Mouse (Mus musculus) Patski (cell line): ENCODE measurements around the gene Hcrt. TPM values are rescaled to one million over a fixed set of nuclear protein-coding genes. Genes with fewer than 3 reads are reported as not detected.

Experiments
- ATAC-seq: fragments of 100-300 bp; one replicate; pipeline ENCODE4 v1.8.0; 2021
- CTCF ChIA-PET: fragments of 350-600 bp; sonication (Branson Sonifier 250); formaldehyde crosslinking; loops from one replicate; lab custom pipeline; 2022; ENCODE audit warnings: inconsistent platforms; lab: Charles Lee
- POLR2A ChIA-PET: fragments of 350-600 bp; sonication (Branson Sonifier 250); formaldehyde crosslinking; loops from one replicate; lab custom pipeline; 2022; ENCODE audit warnings: antibody characterized with exemption, inconsistent platforms; lab: Charles Lee
- DNase-seq: peaks from one replicate; pipeline ENCODE4 v3.0.0-alpha.2; 2011; ENCODE audit warnings: low read depth, low spot score
- H3K27me3 ChIP-seq: fragments of 371-371 bp; one replicate; pipeline ENCODE4 v1.5.1; 2021
- CTCF ChIP-seq: fragments of 100-300 bp; IDR thresholded peaks from one replicate; pipeline ENCODE4 v1.5.1; 2021
- in situ Hi-C: fragments of 300-500 bp; cut with MboI; formaldehyde crosslinking; loops from 3 replicates; pipeline ENCODE4 v1.11.1; 2018; ENCODE audit warnings: low pct_unique_long_range_greater_than_20kb, mixed read lengths
- polyA plus RNA-seq: library from polyadenylated mRNA; unstranded; gene quantifications from one replicate; pipeline ENCODE4 v1.2.3, GENCODE M21; 2021

Hcrt gene
- polyA plus RNA-seq, 1 experiment from 2014 or later, result not detected

DNA sequence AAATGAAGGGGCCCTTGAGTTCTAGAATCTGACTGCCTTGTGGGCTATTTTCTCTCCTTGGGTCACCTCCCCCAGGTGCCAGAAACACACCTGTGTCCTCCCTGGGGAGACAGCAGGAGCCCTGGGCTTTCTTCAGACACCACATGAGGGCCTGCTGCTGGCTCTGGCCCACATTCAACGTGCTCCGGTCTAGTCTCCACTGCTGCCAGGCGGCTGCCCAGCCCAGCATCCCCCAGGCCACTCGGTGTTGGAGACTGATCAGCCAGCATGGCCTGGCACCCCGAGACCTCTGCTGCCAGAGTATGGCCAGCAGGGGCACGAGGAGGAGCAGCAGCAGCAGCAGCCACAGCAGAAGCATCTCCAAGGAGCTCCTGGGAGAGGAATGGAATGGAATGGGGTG is 7.2 kb upstream of the Hcrt start:
- no peak for DNase-seq
- no peaks in the 10 kb centered on the region for H3K27me3 ChIP-seq
- CTCF ChIA-PET, result interaction anchor here (0.6 kb wide), 1 partner anchor 8 kb away, joined by 3 read pairs; no protein-coding TSS in a partner anchor
- ATAC-seq, result peak; percentile 13
- in situ Hi-C loops, result no loop called here
- POLR2A ChIA-PET, result interaction anchor here (1.7 kb wide), 1 partner anchor 38 kb away, joined by 5 read pairs; no protein-coding TSS in a partner anchor
- no peak for TF ChIP-seq CTCF

DNA sequence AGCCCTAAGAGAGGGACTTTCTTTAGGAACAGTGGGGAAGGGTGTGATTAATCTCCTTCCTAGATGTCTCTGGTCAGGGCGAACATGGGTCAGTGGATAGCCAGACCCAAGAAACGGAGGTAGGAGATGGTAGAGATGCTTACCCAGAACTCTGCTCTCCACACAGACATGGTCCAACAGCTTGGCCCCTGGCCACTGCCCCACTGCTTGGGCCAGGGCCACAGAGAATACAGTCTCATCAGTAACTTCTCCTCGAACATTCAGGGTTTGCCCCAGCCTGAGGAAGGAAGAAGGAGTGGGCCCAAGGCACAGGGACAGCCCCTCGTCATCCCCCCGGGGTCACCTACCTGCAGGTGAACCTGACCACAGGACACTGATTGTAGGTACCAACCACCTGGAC is 5.1 kb upstream of the Hcrt start:
- no peak for DNase-seq
- POLR2A ChIA-PET, result no interaction called here
- peaks cover under 1% of the 10 kb centered on the region for H3K27me3 ChIP-seq
- in situ Hi-C loops, result no loop called here
- CTCF ChIA-PET, result no interaction called here
- no peak for ATAC-seq
- TF ChIP-seq CTCF, result no peak

DNA sequence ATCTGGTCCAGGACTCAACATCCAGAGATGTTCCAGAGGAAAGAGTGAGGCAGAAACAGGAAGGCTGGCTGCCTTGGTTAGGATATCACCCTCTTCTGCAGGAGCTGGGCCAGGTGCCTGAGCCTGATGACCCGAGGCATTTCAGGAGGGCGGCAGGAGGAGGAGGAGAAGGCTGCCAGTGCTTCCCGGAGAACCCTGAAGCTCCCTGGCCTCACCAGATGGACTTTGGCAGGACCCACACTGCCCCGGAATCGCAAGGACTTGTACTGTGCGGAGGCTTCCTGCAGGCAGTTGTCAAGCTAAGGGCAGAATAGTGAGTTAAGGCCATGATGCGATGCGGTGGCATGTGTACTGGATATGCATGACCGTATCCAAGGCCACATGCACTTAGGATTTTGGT is 4.0 kb upstream of the Hcrt start:
- no peak for DNase-seq
- no peak for TF ChIP-seq CTCF
- in situ Hi-C loops, result no loop called here
- ChIA-PET CTCF (no interaction called here), POLR2A (no interaction called here)
- ATAC-seq, result no peak
- peaks cover 10% of the 10 kb centered on the region for H3K27me3 ChIP-seq

DNA sequence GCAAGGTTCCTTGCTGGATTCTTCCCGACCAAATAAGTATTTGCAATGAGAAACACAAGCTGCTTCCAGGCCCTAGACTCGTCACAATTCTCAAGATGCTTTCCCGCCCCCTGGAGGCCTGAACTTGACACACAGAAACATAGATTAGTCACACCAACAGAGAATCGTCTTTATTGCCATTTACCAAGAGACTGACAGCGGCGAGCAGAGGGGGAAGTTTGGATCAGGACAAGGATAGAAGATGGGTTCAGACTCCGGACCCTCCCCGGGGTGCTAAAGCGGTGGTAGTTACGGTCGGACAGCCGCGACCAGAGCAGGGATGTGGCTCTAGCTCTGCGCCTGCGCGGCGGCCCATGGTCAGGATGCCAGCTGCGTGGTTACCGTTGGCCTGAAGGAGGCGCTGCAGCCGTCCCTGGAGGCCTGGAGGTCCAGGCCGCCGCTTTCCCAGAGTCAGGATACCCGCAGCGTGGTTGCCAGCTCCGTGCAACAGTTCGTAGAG is 1.1 kb downstream of the Hcrt start:
- CTCF ChIA-PET, result interaction anchor here (1.3 to 1.5 kb wide), 2 partner anchors 9 to 47 kb away, joined by 3 to 6 read pairs; partner anchors contain the start of gene Hspb9
- POLR2A ChIA-PET, result no interaction called here
- DNase-seq (no peak), ATAC-seq (no peak)
- in situ Hi-C loops, result no loop called here
- peak; percentile 88 for TF ChIP-seq CTCF
- H3K27me3 ChIP-seq, result peaks cover 35% of the 10 kb centered on the region

DNA sequence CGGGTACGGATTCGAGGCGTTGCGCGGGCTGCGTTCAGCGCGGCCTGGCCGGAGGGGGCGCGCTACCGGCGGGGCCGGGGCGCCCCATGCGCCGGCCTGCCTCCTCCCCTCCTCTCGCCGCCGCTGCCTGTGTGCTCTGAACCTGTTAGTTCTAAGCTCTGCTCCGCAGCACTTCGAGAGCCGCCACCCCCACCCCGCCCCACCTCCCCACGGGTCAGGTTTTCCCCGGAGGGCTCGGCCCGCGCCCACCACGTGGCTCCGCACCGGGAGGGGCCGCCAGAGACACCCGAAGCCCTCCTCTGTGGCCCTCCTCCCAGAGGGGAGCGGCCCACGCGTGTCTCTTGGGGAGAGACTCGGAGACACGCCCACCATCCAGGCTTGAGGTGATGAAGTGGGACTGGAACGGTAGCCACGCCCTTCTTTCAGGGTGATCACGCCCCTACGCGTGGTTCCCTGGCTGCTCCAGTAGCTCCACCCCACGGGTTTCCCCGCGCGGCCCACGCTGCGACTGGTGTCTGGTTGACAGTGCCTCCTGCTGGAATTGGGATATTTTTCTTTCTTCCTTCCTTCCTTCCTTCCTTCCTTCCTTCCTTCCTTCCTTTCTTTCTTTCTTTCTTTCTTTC is 3.0 kb downstream of the Hcrt start, which contains the start of gene Kcnh4:
Gene Kcnh4 (minus strand): TSS at position 332 of the 623 bp plus-strand sequence.
- ChIA-PET CTCF (no interaction called here), POLR2A (no interaction called here)
- TF ChIP-seq CTCF, result no peak
- H3K27me3 ChIP-seq, result peaks cover 35% of the 10 kb centered on the region
- ATAC-seq (no peak), DNase-seq (no peak)
- in situ Hi-C loops, result no loop called here

DNA sequence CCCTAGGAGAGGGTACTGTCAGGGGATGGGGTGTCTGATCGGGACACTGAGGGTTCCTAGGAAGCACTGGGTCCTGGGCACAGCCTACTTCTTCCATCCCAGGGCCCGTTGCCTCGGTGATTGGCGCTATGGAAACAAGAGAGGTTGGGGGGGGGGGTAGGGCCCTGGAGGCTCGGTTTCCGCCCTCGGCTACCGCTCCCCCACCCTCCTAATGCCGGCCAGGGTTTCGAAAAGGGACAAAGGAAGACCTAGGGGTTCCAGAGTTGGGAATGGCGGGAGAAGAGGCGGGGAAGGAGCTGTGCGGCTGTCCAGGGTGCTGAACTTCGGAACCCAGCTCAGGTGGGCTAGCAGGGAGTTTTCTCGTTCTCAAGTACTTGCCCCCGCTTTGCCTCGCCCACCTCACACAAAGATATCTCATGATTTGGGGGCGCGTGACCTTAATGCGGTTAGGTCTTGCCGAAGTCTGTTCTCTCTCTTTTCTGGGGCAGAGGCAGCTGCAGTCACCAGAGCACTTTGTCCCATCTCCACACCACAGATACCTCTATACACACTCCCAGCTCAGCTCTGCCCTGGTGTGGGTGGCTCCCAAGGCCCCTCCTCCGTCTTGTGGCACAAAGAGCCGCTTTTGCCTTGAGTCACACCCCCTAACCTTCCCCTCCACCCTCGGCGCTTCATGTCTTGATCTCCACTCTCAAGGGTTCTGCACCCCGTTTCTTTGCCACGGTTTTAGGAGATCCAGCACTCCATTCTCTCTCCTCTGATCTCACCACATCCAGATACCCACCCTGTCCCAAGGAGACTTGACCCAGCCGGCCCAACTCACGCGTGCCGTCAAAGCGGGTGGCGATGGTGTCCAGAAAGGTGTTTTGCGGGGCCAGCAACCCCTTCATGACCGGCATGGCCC is 3.8 kb downstream of the Hcrt start:
- in situ Hi-C loops, result no loop called here
- no peak for ATAC-seq

DNA sequence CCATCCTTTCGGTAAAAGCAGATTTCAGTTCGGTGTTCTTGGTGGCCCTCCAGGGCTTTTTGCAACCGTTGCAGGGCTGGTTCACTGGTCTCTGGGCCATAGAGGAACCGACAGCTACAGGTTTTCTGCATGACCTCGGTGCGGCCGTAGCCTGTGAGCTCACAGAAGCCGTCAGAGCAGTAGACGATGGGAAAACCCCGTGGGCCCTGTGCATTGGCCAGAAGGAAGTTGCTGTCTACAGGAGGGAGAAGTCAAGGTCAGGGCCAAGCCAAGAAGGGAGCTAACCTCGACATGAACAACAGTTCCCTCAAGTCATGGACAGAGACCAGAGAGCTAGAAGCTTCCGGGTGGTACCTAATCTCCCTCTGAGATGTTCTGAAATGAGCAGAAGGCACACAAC is 5.2 kb downstream of the Hcrt start:
- POLR2A ChIA-PET, result interaction anchor here (0.5 kb wide), 1 partner anchor 14 kb away, joined by 3 read pairs; no protein-coding TSS in a partner anchor
- in situ Hi-C loops, result no loop called here
- H3K27me3 ChIP-seq, result peaks cover 32% of the 10 kb centered on the region
- DNase-seq, result no peak
- CTCF ChIA-PET, result no interaction called here
- ATAC-seq, result no peak
- no peak for TF ChIP-seq CTCF

More for the DNA sequence above, 3.8 kb downstream of the Hcrt start:
- no peak for TF ChIP-seq CTCF
- ChIA-PET CTCF (no interaction called here), POLR2A (no interaction called here)
- no peak for DNase-seq
- H3K27me3 ChIP-seq, result peaks cover 35% of the 10 kb centered on the region

DNA sequence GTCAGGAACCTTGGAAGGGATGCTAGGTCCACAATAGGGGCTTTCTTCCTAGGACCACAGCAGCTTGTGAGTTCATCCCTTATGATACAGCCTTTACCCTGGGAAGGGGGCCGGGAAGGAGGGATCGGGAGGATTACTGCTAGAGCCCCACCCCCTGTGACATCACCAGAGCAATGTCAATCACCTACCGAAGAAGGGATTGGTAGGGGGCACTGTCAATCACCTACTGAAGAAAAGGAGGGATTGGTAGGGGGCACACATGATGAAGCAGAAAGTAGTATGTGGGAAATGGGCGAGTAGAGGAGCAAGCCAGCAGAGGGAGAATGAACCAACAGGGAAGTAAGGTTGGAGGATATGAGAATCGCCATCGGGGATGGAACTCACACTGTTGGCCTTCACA is 6.3 kb downstream of the Hcrt start:
- CTCF ChIA-PET, result no interaction called here
- POLR2A ChIA-PET, result no interaction called here
- no peak for DNase-seq
- peaks cover 23% of the 10 kb centered on the region for H3K27me3 ChIP-seq
- no peak for TF ChIP-seq CTCF
- no peak for ATAC-seq
- in situ Hi-C loops, result no loop called here

DNA sequence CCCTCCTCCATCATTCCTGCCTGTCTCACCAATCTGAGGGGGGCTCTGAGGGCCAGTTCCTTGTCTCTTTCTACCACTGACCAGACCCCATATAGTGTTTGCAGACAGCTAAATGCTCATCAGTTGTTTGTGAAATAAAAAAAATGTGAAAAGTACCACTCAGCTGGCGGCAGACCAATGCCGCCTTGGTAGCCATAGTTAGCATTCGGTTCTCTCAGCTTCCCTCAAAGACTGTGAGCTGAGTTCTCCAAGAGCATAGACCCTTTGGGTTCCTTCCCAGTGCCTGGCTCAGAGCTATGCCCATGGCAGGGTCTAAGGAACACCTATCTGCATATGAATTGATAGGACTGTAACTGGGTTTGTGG is 8.1 kb downstream of the Hcrt start:
- in situ Hi-C loops, result no loop called here
- POLR2A ChIA-PET, result interaction anchor here (0.7 kb wide), 1 partner anchor 81 kb away, joined by 3 read pairs; no protein-coding TSS in a partner anchor
- TF ChIP-seq CTCF, result no peak
- H3K27me3 ChIP-seq, result peaks cover 12% of the 10 kb centered on the region
- DNase-seq (no peak), ATAC-seq (no peak)
- CTCF ChIA-PET, result no interaction called here

DNA sequence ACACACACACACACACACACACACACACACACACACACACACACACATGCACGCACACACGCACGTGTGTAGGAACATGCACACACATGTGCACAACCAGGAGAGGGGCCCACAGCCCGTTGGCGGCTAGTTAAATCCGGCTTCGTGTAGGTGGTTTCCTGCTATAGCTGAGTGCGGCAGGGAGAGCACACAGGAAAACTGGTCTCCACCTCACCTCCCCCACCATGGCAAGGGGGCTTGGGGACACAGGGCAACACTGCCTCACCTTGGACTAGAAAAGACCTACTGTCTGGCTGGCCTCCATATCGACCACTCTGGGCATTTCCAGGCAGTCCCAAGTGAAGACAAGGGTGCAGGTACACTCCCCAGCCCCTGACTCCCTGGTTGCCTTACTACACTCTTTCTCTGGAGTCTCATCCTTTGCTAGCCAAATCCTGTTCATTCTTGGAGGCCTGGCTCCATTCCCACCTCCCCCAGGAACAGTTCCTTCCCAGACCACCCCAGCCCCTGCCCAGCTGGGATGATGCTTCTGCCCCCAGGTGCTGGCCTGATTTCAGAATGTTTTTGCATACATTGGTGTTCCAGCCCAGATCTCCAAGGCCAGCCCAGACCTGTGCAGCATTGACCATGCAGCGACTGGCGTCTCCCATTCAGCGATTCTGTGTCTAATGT is 8.6 kb downstream of the Hcrt start:
- TF ChIP-seq CTCF, result no peak
- CTCF ChIA-PET, result no interaction called here
- ATAC-seq, result no peak
- peaks cover 12% of the 10 kb centered on the region for H3K27me3 ChIP-seq
- POLR2A ChIA-PET, result no interaction called here
- in situ Hi-C loops, result no loop called here
- no peak for DNase-seq
